Mouse (Mus musculus) heart, embryonic 12.5 days (tissue): Measurements from ENCODE around the gene Rnf144a. TPM values are rescaled to one million over a fixed set of nuclear protein-coding genes. Genes with fewer than 3 reads are reported as not detected.

Experiments used
- ATAC-seq: fragments of 200-750 bp; cut with Nextera tagmentation; 2 replicates; pipeline ENCODE4 v1.8.0; 2017; ENCODE audit warnings: moderate TSS enrichment, moderate library complexity; ENCODE audit not compliant: insufficient number of reproducible peaks, low FRiP score
- H3K27ac ChIP-seq: fragments of 300-500 bp; sonication (generic); 2 replicates; pipeline ENCODE4 v1.5.1; 2016; ENCODE audit warnings: mild to moderate bottlenecking, moderate library complexity; ENCODE audit not compliant: poor library complexity, severe bottlenecking
- H3K27me3 ChIP-seq: fragments of 300-500 bp; sonication (generic); replicated peaks from 2 replicates; pipeline ENCODE4 v1.6.1; 2016; ENCODE audit warnings: mild to moderate bottlenecking, moderate library complexity
- H3K36me3 ChIP-seq: fragments of 300-500 bp; sonication (generic); 2 replicates; pipeline ENCODE4 v1.6.1; 2016; ENCODE audit warnings: mild to moderate bottlenecking, moderate library complexity
- H3K4me1 ChIP-seq: fragments of 300-500 bp; sonication (generic); replicated peaks from 2 replicates; pipeline ENCODE4 v1.6.1; 2016; ENCODE audit warnings: mild to moderate bottlenecking
- H3K4me2 ChIP-seq: fragments of 300-500 bp; sonication (generic); 2 replicates; pipeline ENCODE4 v1.6.1; 2016; ENCODE audit warnings: mild to moderate bottlenecking, moderate library complexity
- H3K4me3 ChIP-seq: fragments of 300-500 bp; sonication (generic); 2 replicates; pipeline ENCODE4 v1.5.1; 2016; ENCODE audit warnings: mild to moderate bottlenecking
- H3K9ac ChIP-seq: fragments of 300-500 bp; sonication (generic); 2 replicates; pipeline ENCODE4 v1.6.1; 2016; ENCODE audit warnings: mild to moderate bottlenecking, moderate library complexity
- H3K9me3 ChIP-seq: fragments of 300-500 bp; sonication (generic); replicated peaks from 2 replicates; pipeline ENCODE4 v1.6.1; 2016; ENCODE audit warnings: mild to moderate bottlenecking, moderate library complexity
- WGBS: fragments of 180-500 bp; shearing (Covaris S2); methylation state at CpG from one replicate; pipeline ENCODE4 v1.1.7; 2016; 5-methylcytosine and 5-hydroxymethylcytosine counted together
- polyA plus RNA-seq: library from polyadenylated mRNA; unstranded; fragments of >200 nt; fragmentation: Nextera tagmentation; extraction: Ambion mirVana; gene quantifications from 2 replicates; pipeline ENCODE4 v1.2.1, GENCODE M21; 2016

The Rnf144a gene
- polyA plus RNA-seq, 1 experiment from 2014 or later = 10.0 TPM

- Histone ChIP-seq H3K9me3 (no peaks in the 10 kb centered on the region), H3K4me2 (no peak overlapping the region), H3K4me3 (no peak overlapping the region), H3K4me1 (peaks cover 75% of the 10 kb centered on the region), H3K27ac (no peak overlapping the region), H3K9ac (no peak overlapping the region), H3K27me3 (0 out of 2 replicates have a peak, but pooled peaks cover 4% of the 10 kb centered on the region), H3K36me3 (no peaks in the 10 kb centered on the region)
- no peak for ATAC-seq
- 65% methylated on average over 9 of the region's 9 CpGs for WGBS
Measured at GRCm38 (mm10) chr12:26408707-26409106, 6.3 kb downstream of the Rnf144a start.

- no peaks in the 10 kb centered on the region for H3K36me3 ChIP-seq
- H3K9ac ChIP-seq = no peak overlapping the region
- 37% methylated on average over 11 of the region's 11 CpGs for WGBS
- peaks cover 69% of the 10 kb centered on the region for H3K4me1 ChIP-seq
- no peaks in the 10 kb centered on the region for H3K9me3 ChIP-seq
- peak overlapping the region; percentile 40 for H3K4me2 ChIP-seq
- peak overlapping the region; percentile 33; the same call in 1 of the 2 replicates for H3K27ac ChIP-seq
- no peak overlapping the region for H3K4me3 ChIP-seq
- no peaks in the 10 kb centered on the region for H3K27me3 ChIP-seq
- ATAC-seq = 0 out of 2 replicates have a peak, but pooled peaks have one; percentile 27
Measured at GRCm38 (mm10) chr12:26404781-26405702, 10.0 kb downstream of the Rnf144a start.

GRCm38 (mm10) chr12:26403372-26404125, 11.5 kb downstream of the Rnf144a start:
- 78% methylated on average over 16 of the region's 16 CpGs for WGBS
- Histone ChIP-seq H3K27me3 (no peaks in the 10 kb centered on the region), H3K9me3 (no peaks in the 10 kb centered on the region), H3K9ac (no peak overlapping the region), H3K27ac (no peak overlapping the region), H3K4me2 (no peak overlapping the region), H3K4me1 (peaks cover 55% of the 10 kb centered on the region), H3K4me3 (no peak overlapping the region), H3K36me3 (no peaks in the 10 kb centered on the region)
- ATAC-seq = no peak

GRCm38 (mm10) chr12:26401696-26402470, 13.2 kb downstream of the Rnf144a start:
- Histone ChIP-seq H3K4me3 (no peak overlapping the region), H3K9me3 (no peaks in the 10 kb centered on the region), H3K4me2 (no peak overlapping the region), H3K27ac (no peak overlapping the region), H3K27me3 (no peaks in the 10 kb centered on the region), H3K9ac (no peak overlapping the region), H3K4me1 (peaks cover 43% of the 10 kb centered on the region), H3K36me3 (no peaks in the 10 kb centered on the region)
- no peak for ATAC-seq
- 50% methylated on average over 10 of the region's 10 CpGs for WGBS

GRCm38 (mm10) chr12:26401254-26401653, 13.8 kb downstream of the Rnf144a start:
- H3K36me3 ChIP-seq = no peaks in the 10 kb centered on the region
- WGBS = 62% methylated on average over 1 of the region's 1 CpGs
- no peak for ATAC-seq
- H3K4me3 ChIP-seq = no peak overlapping the region
- H3K4me2 ChIP-seq = no peak overlapping the region
- H3K27ac ChIP-seq = no peak overlapping the region
- H3K4me1 ChIP-seq = peaks cover 43% of the 10 kb centered on the region
- no peak overlapping the region for H3K9ac ChIP-seq
- no peaks in the 10 kb centered on the region for H3K9me3 ChIP-seq
- no peaks in the 10 kb centered on the region for H3K27me3 ChIP-seq

GRCm38 (mm10) chr12:26400762-26401161, 14.3 kb downstream of the Rnf144a start:
- Histone ChIP-seq H3K27me3 (no peaks in the 10 kb centered on the region), H3K27ac (no peak overlapping the region), H3K36me3 (no peaks in the 10 kb centered on the region), H3K4me1 (peaks cover 38% of the 10 kb centered on the region), H3K4me2 (no peak overlapping the region), H3K9ac (no peak overlapping the region), H3K9me3 (no peaks in the 10 kb centered on the region), H3K4me3 (no peak overlapping the region)
- ATAC-seq = no peak
- WGBS = 100% methylated on average over 1 of the region's 1 CpGs

- Histone ChIP-seq H3K27ac (no peak overlapping the region), H3K4me2 (no peak overlapping the region), H3K9me3 (no peaks in the 10 kb centered on the region), H3K9ac (no peak overlapping the region), H3K4me1 (peaks cover 25% of the 10 kb centered on the region), H3K36me3 (no peaks in the 10 kb centered on the region), H3K4me3 (no peak overlapping the region), H3K27me3 (no peaks in the 10 kb centered on the region)
- no peak for ATAC-seq
- WGBS = 84% methylated on average over 6 of the region's 6 CpGs
Measured at GRCm38 (mm10) chr12:26399391-26399790, 15.7 kb downstream of the Rnf144a start.

- Histone ChIP-seq H3K27me3 (no peaks in the 10 kb centered on the region), H3K4me3 (no peak overlapping the region), H3K9ac (no peak overlapping the region), H3K27ac (no peak overlapping the region), H3K36me3 (no peaks in the 10 kb centered on the region), H3K9me3 (no peaks in the 10 kb centered on the region), H3K4me2 (no peak overlapping the region), H3K4me1 (peaks cover 19% of the 10 kb centered on the region)
- ATAC-seq = no peak
- 58% methylated on average over 2 of the region's 2 CpGs for WGBS
Measured at GRCm38 (mm10) chr12:26398597-26398996, 16.5 kb downstream of the Rnf144a start.

- no peak overlapping the region for H3K4me2 ChIP-seq
- no peak overlapping the region for H3K27ac ChIP-seq
- ATAC-seq = no peak
Measured at GRCm38 (mm10) chr12:26394485-26395470, 20.3 kb downstream of the Rnf144a start.

GRCm38 (mm10) chr12:26393291-26393690, 21.8 kb downstream of the Rnf144a start:
- Histone ChIP-seq H3K4me2 (no peak overlapping the region), H3K36me3 (0 out of 2 replicates have a peak, but pooled peaks cover 2% of the 10 kb centered on the region), H3K27ac (no peak overlapping the region), H3K9me3 (no peaks in the 10 kb centered on the region), H3K27me3 (no peaks in the 10 kb centered on the region), H3K9ac (no peak overlapping the region), H3K4me1 (no peaks in the 10 kb centered on the region), H3K4me3 (no peak overlapping the region)
- 80% methylated on average over 5 of the region's 5 CpGs for WGBS
- no peak for ATAC-seq

More at GRCm38 (mm10) chr12:26394485-26395470, 20.3 kb downstream of the Rnf144a start:
- Histone ChIP-seq H3K9ac (no peak overlapping the region), H3K4me1 (no peaks in the 10 kb centered on the region), H3K27me3 (no peaks in the 10 kb centered on the region), H3K36me3 (no peaks in the 10 kb centered on the region), H3K4me3 (no peak overlapping the region), H3K9me3 (no peaks in the 10 kb centered on the region)
- WGBS = 72% methylated on average over 13 of the region's 13 CpGs
